Mouse (Mus musculus) ES-E14 (cell line): ENCODE results near the gene Parm1.

Experiments
- CHD2 ChIP-seq: IDR thresholded peaks from 2 replicates; pipeline ENCODE4 v1.6.1; 2014; ENCODE audit warnings: mild to moderate bottlenecking, low read depth, low read length, inconsistent platforms
- HCFC1 ChIP-seq: IDR thresholded peaks from 2 replicates; pipeline ENCODE4 v1.6.1; 2012; ENCODE audit warnings: low read length, inconsistent platforms, borderline replicate concordance; ENCODE audit not compliant: insufficient read depth
- MAFK ChIP-seq: IDR thresholded peaks from 2 replicates; pipeline ENCODE4 v1.6.1; 2014; ENCODE audit warnings: mild to moderate bottlenecking, low read depth, low read length, inconsistent platforms; ENCODE audit not compliant: insufficient read depth
- ZC3H11A ChIP-seq: IDR thresholded peaks from 2 replicates; pipeline ENCODE4 v1.6.1; 2012; ENCODE audit warnings: low read depth, mild to moderate bottlenecking, inconsistent platforms, low read length, borderline replicate concordance
- ZNF384 ChIP-seq: IDR thresholded peaks from 2 replicates; pipeline ENCODE4 v1.6.1; 2012; ENCODE audit warnings: low read depth, low read length, inconsistent platforms

- no peak for TF ChIP-seq ZNF384
- no peak for TF ChIP-seq MAFK
- no peak for TF ChIP-seq ZC3H11A
- no peak for TF ChIP-seq HCFC1
- no peak for TF ChIP-seq CHD2
These were observed 33.1 kb upstream of the Parm1 start for GRCm38 (mm10) chr5:91484324-91484723.
